Mouse (Mus musculus): Measurements from ENCODE around the gene Olfr1382.
"Not testable (repeated sequence)": the region's sequence is repeated elsewhere in the genome, so short reads cannot be mapped to it uniquely, and the experiment has no call there.

The Olfr1382 gene

DNA sequence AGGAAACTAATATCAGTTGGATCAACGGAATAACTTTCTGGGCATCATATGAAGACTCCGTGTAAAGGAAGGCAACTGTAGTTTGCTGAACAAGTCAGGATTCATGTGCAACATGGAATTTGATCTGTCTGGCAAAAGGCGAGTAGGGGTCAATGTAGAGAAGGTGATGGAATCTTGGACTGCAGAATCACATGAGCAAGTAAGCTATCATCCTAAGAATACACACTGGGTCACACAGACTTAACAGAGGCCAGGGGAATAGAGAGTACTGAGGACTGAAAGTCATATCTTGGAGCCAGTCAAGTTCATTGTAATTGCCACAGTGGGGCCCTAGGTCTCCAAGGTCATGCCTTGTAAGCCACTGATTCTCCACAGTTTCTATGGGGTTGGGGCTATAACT lies at the start of gene Olfr1382:
Gene Olfr1382, plus strand, starts transcription at position 301 of the 400 bp plus-strand sequence.
- no peak for DNase-seq (ENCODE audit: low spot score)

DNA sequence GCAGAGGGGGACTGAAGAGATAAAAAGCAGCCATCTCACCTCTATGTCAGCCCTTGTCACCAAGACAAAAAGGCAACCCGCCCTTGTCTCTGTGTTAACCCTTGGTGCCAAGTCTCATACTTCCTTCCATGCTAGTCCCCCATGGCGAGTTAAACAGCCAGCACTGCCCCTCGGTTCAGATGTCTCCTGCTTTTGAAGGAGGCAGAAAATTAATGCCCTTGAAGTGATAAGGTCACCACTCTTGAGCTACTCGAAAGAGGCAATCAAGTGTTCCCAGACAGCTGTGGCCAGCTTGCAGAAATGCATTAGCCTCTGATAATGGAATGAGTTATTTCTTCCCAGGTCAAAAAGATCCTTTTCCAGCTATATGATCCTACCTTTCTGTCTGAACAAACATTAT lies 42.1 kb upstream of the Olfr1382 start:
- DNase-seq (ENCODE audit: low spot score) = no peak

DNA sequence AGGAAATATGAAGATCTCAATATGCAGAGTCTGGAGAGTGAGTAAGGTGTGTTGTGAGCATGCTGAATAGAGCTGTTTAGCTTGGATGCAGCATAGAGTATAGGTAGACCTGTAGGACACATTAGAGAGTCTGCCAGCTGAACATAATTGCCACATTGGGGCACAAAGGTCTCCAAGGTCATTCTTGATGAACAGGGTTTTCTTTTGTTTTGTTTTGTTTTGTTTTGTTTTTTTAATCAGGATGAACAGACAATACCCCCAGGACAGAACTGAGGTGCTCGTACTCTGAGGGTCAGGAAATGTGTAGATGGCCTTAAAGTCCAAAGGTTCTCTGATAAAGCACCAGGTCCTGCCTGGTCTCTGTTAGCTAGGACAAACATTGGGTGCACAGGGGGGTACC lies 39.3 kb upstream of the Olfr1382 start, which contains the start of gene Olfr1385:
Gene Olfr1385, plus strand, starts transcription at position 301 of the 400 bp plus-strand sequence.
- not testable (repeated sequence) for DNase-seq (ENCODE audit: low spot score)

DNA sequence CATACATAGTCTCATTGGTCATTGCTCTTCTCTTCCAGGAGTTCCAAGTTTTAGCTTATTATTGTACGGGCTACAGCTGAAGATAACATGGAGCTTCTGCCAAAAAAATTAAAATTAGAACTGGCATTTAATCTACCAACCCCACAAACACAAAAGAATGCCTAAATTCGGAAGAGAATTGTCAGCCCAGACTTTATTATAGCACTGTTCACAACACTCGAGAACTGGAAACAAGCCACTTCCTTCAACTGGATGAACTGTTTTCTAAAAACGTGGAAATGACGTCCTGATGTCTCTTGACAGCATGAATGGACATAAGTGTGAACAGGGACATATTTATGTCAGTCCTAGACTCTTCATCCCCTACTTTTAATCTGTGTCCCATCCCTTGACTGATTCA lies 10.0 kb upstream of the Olfr1382 start:
- DNase-seq (ENCODE audit: low spot score) = no peak

DNA sequence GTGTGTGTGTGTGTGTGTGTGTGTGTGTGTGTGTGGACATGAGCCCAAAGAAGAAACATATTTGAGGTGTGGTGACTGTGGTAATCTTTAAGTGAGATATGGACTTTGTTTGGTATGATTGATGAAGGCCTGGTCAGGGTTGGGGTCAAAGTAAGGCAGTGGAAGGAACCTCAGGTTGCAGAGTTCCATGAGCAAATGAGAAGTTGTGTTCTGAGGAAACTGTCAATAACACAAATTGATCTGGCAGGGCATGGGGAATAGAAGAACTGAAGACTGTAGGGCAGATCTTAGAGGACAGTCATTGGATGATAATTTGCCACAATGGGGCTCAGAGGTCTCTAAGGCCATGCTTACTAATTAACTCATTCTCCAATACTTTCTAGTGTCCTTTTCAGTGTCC lies 8.7 kb upstream of the Olfr1382 start, which contains the start of gene Olfr1383:
Gene Olfr1383, plus strand, starts transcription at position 301 of the 400 bp plus-strand sequence.
- DNase-seq (ENCODE audit: low spot score) = no peak

DNA sequence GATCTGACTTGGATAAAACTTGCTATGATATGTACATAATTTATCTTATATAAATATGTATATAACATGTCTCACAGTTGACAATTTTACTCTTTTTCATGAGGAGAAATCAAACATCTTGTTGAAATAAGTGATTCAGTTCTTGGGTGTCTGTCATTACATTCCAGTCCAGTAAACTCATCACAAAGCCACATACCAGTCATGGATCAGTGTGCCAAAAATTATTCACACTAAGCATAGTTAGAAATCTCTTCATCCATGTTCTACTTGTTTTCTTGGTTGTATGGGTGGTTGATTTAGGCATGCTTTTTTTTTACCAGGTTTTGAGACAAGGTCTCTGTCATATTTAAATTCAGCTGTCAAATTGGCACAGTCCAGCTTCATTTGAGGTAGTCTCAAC lies 4.7 kb downstream of the Olfr1382 start:
- DNase-seq (ENCODE audit: low spot score) = no peak

DNA sequence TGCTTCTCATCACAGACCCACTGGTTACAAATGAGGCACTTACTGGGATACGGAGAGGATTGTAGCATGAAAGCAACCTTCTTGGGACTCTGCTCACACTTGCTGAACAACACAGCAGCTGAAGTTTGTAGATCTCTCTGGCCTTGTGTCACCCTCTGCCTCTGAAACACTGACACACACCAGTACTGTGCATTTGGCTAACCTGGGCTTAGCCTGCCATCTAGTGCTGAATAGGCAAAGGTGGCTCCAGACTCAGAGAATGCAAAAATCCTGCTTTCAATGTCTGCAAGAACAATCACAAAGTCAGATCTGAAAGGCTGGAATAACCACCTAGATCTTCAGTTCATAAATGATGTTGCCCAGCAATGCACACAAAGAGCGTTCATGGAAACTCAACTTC lies 8.6 kb downstream of the Olfr1382 start:
- not testable (repeated sequence) for DNase-seq (ENCODE audit: low spot score)

DNA sequence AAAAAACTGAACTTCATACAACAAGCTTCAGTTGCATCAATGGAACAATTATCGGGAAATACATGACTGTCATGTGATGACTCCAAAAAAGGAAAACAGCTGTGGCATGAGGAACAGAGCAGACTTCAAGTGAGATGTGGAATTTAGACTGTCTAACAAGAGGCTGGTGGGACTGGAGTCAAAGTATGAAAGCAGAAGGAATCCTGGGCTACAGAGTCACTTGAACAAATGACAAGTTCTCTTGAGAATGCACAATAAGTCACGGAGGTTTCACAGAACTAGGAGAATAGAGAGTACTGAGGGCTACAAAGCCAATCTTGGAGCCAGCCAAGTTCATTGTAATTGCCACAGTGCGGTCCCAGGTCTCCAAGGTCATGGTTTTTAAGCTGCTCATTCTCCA lies 15.1 kb downstream of the Olfr1382 start, which contains the start of gene Olfr1381:
Gene Olfr1381, plus strand, starts transcription at position 301 of the 400 bp plus-strand sequence.
- not testable (repeated sequence) for DNase-seq (ENCODE audit: low spot score)

DNA sequence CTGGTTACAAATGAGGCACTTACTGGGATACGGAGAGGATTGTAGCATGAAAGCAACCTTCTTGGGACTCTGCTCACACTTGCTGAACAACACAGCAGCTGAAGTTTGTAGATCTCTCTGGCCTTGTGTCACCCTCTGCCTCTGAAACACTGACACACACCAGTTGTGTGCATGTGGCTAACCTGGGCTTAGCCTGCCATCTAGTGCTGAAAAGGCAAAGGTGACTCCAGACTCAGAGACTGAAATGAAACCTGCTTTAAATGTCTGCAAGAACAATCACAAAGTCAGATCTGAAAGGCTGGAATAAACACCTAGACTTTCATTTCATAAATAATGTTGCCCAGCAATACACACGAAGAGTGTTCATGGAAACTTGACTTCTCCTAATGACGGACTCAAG lies 26.0 kb downstream of the Olfr1382 start:
- DNase-seq (ENCODE audit: low spot score) = not testable (repeated sequence)

DNA sequence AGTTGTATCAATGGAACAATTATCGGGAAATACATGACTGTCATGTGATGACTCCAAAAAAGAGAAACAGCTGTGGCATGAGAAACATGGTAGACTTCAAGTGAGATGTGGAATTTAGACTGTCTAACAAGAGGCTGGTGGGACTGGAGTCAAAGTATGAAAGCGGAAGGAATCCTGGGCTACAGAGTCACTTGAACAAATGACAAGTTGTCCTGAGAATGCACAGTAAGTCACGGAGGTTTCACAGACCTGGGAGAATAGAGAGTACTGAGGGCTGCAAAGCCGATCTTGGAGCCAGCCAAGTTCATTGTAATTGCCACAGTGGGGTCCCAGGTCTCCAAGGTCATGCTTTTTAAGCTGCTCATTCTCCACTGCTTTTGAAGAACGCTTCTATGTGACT lies 28.5 kb downstream of the Olfr1382 start, which contains the start of gene Olfr1380:
Gene Olfr1380, plus strand, starts transcription at position 301 of the 400 bp plus-strand sequence.
- DNase-seq (ENCODE audit: low spot score) = not testable (repeated sequence)

DNA sequence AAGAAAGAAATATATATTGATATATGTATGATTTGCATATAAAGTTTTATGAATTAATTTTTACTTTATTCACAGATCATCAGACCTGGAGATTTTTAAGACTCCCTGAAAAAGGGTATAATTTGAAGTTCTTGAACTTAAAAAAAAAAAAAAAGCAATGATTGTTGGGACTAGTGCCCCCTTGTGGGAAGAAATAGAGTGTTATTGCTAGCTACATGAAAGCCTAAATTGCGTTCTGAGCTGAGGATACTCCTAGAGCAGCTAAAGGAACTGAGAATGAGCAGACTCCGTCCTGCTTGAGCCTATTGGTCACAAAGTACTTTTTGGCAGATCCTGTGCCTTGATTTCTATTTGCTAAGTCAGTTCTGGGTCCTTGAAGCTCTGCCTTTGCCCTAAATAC lies 47.0 kb downstream of the Olfr1382 start:
- DNase-seq (ENCODE audit: low spot score) = not testable (repeated sequence)

DNA sequence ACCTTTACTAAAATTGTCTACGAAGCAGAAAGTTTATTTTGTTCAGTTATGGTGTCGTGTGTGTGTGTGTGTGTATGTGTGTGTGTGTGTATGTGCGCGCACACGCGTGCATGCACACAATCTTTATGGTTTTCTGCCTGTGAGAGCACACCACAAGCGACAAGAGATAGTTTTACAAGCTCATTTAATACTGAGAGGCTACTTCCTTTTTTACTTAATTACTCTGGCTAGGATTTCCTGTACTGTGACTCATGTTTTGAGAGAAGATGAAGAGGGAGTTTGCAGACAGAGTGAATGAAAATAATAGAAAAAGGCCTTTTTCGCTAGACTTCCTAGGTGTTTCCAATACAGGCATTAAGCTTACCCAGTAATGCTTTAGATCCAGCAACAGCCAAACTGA lies 52.4 kb downstream of the Olfr1382 start:
- not testable (repeated sequence) for DNase-seq (ENCODE audit: low spot score)
